Mouse (Mus musculus) 3134 (cell line): ENCODE data around the gene Ttc13.

Source experiments
- DNase-seq: peaks from one replicate; pipeline ENCODE4 v3.0.0-alpha.2; 2011; ENCODE audit warnings: low spot score; ENCODE audit not compliant: insufficient read length; ENCODE audit errors: extremely low read depth

Gene Ttc13

DNA sequence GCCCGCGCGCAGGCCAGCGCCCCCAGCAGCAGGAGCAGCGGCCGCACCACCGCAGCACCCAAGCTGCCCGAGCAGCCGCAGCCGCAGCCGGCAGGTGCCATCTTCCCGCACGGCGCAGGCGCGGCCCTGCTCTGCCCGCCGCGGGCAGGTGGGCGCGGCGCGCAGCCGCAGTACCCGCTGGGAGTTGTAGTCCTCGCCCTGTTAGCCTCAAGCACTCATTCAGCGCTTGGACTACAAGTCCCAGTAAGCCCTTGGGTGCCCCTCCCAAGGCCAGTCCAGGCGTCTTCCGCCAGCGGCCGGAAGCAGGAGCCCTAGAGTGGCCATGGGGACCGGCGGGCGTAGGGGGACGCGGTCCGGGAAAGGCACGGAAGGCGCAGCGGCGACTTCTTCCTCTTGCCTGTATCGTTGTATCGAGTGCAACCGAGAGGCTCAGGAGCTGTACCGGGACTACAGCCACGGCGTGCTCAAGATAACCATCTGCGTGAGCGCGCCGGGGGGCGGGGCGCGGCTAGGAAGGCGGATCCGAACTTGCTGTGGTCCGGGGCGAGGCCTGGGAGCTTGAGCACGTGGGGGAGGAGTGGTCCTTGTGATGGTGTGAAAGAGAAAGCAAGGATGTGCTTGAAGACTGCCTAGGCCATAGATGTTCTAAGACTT, at the start of gene Ttc13, which contains the start of gene Arv1:
Gene Ttc13 (minus strand): TSS at position 122 of the 654 bp plus-strand sequence.
Gene Arv1 (plus strand): TSS at position 278 of the 654 bp plus-strand sequence.
- peak; percentile 99 for DNase-seq

DNA sequence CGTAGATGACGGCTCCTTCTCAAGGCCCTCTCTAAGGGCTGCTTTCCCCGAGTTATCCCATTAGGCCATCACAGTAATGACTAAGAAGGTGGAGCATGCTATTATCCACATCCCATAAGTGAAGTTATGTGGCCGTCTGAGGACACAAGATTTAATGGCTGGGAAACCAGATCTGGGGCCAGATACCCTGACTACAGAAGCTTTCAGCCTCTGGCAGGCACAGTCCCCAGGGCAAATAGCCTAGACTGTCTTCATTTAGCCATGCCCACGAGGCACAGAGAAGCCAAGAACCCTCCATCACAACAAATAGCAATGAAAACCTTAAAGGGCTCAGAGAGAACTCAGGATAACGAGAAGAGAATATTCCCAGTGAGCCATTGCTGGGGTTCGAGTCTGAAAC, 41.3 kb upstream of the Ttc13 start:
- no peak for DNase-seq

DNA sequence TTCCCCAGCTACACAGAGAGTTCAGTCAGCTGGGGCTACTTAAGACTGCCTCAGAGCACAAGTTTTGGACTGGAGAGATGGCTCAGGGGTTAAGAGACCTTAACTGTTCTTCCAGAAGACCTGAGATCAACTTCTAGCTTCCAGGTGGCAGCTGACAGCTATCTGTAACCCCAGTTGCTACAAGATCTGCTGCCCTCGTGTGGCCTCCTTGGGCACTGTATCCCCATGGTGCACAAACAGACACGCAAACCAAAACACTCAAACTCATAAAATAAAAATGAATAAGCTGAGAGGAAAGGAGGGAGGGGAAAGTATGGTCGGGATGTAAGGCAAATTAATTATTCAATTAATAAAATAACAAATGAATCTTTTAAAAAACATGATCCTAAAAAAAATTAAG, 36.8 kb upstream of the Ttc13 start:
- DNase-seq = no peak

DNA sequence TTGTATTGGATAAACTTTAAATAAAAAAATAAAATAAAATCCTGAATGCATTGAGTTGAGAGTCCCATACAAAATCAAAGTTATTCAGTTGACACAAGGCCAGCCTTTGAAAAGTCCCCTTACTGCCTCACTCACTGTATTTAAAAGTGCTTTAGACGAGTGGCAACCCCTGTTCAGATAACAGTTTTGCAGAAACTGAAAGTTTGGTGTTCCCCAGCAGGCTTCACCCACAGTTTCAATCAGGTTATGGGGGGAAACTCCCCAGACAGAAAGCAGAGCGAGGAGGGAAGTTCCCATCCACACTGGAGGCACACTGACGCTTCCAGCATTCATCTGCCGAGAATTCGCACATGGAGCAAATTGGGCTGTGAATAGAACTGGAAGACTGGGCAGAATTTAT, 34.8 kb upstream of the Ttc13 start:
- DNase-seq = no peak

DNA sequence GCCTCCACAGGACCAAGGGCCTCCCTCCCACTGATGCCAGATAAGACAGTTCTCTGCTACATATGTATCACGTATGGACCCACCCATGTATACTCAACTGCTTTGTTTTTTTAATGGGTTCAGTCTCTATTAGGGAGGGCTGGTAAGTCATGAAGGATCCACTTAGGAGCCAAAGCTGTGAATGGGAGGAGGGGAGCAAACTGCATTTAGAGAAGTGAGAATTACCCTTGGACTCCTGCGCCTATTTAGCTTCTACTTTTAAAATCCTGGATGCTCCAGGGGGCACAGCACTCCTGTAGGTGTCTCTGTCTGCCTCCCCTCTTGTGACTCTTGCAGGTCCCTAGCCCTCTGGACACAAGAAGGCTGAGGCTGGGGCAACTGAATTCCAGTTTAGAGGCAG, 34.4 kb upstream of the Ttc13 start:
- DNase-seq = no peak

DNA sequence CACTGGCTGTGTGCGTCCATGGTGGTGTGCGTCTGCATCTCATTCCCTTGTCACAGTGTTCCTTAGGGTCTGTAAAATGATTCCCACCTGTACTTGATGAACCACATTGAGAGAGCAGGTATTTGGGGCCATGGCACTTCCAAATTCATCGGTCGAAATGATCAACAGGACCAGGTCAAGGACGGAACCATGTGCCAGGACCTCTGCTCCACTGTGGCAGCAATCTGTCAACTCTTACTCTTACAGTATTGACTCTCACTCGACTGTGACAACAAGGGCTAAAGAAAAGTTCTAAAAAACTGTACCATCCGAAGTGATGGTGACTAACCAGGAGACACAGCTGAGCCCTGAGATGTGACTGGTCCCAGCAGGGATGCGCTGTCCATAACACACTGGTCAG, 33.7 kb upstream of the Ttc13 start:
- no peak for DNase-seq

DNA sequence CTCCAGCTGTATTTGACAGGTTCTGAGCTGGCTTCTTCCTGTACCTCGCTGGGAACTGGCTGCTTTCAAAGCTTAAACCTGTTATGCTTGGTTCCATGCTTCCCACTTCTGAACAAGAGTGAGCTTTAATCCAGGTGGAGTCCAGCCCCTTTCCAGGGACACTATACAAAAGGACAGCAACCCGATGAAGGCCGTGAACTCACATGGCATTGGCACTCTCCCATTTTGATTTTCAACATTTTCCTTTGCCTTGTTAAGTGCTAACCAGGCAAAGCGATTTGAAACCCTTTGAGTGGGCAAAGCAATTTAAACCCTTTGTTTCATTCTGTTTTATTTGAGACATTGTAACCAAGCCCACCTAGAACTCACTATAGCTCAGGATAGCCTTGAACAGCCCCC, 33.0 kb upstream of the Ttc13 start:
- no peak for DNase-seq

DNA sequence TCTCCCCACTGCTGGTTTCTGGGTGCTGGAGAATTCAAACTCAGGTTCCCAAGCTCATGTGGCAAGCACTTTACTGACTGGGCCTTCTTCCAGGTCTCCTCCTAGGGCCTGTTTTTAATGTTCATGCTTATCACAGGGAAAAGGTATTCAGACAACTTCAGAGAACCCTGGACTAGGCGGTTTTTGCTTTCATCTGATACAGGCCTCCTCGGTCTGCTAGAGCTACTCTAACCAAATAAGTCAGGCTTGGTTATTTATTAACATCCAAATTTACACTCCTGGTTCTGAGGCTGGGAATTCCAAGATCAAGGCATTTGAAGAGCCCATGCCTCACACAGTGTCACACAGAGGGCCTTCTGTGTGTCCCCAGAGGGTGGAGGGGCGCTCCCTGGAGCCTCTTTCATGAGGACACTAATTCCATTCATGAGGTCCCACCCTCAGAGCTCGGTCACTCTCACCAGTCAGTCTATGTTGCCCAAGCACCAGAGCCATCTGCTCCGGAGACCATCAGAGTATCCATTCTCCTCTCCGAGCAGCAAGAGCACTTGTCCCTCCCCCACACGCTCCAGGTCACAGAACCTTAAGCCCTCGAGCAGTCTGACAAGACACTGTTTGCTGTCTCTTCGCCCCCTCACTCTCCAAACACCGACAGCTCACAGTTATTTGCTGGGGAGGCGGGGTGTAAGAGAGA, 32.5 kb upstream of the Ttc13 start:
- DNase-seq = no peak

DNA sequence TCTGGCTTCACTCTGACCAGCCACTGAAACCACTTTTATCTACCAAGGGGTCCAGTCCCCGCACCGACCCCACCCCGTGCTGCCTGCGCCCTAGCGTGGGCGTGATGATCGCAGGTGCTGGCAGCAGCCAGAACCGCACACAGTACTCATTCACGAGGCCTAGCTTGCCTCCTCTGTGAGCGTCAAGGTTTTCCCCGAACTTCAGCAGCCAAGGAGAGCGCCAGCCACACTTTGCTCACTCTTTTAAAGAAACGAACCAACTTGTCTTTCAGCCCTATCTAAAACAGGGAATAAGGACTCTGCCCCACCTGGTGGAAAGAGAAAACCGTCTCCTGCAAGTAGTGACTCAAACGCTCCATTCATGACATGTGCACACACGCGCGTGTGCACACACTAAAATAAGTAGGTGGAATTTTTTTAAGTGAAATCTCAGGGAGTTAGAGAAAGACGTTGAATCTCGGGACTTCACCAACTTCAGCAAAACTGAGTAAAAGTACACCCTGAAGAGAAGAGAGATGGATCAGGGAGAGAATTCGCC, 30.6 kb upstream of the Ttc13 start:
- DNase-seq = no peak

DNA sequence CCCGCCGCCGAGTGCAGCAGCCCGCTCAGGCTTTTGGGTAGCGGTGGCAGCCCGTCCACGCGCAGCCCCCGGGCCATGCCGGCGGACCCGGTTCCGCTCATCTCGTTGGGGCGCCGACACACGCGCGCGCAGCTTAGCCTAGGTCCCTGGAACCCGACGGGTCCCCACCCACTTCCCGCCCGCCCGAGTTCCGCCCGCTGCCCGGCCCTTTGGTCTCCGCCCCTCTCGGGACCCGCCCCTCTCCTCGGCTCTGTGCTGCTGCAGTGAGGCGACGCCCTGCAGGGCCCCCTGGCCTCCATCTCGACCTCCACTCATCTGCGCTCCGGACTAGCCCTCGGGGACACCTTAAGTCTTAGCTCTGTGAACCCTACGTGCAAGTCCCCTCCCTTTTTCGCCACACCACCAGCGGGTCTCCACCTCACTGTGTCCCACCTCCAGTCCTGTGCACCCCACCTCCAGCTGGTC, 30.0 kb upstream of the Ttc13 start, which contains the start of gene Fam89a:
Gene Fam89a (minus strand): TSS at position 124 of the 465 bp plus-strand sequence.
- DNase-seq = no peak

DNA sequence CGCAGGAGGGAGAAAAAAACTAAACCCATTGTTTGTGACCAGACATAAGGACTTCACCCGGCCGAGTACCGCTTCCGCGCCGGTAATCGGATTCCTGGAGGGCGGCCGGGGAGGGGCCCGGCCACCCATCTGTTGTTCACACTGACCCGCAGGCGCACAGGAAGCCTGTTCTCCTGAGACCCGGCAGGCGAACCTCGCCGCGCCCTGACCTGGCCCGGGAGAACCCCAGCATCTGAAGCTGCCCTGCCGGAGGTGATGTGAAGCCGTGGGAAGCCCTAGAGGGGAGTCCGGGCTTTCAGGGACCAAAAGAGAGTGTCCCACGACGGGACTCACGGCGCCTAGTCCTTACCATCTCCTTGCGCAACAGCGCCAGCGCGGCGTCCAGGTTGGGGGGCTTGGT, 29.4 kb upstream of the Ttc13 start:
- DNase-seq = no peak

DNA sequence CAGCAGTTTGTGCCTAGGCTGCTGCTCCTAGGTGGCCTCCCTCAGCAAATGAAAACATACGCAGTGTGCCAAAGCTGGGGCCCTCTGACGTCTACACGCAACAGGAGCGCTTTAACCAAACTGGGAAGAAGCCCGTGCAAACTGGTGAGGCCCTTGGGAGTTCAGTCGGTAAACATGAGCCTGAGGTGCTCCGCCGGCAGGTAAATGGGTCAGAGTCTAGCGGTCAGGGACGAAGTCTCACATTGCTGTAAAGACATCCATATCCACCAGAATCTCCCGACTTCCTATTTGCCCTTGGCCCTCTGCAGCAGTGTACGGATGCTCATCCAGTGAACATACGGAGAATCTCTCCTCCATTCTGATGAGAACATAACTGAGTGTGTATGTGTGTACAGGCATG, 24.9 kb upstream of the Ttc13 start:
- no peak for DNase-seq

DNA sequence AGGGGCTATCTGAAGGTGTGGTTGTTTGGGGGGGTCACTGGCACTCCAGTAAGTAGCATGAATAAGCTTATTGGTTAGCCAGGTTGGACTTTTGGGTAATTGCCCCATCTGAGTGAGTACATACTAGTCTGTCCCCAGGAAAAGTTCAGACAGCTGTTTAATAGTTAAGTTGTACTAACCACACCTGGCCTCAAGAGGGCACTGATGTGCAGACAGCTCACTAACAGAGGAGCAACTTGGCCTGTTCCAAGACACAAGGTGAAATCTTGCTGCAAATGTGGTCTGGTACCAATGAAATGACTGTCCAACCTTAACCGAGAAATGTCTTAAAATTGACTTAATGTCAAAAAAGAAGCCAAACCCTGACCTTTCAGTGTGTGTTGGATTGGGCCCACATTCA, 17.5 kb upstream of the Ttc13 start:
- no peak for DNase-seq

DNA sequence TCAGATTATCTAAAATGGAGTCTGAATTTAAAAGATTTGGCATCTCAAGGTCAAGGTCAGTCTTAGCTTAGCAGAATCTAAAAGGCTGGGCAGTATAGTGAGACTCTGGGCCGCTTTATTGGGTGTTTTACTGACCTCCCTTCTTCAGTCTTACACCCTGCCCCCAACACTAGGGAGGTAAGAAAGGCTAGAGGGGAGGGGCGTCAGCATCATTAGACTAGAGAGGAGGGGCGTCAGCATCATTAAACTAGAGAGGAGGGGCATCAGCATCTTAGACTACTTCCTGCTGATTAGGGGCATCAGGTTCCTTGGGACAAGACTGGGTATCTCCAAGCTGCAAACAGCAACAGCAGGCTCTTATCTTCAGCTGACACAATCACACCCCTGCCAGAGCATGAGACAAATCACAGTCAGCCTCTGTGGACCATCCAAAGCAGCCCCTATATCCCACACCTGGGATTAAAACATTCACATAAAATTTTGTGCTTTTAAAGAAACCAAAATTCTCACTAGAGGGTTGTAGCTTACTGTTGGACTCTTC, 13.7 kb upstream of the Ttc13 start:
- no peak for DNase-seq

DNA sequence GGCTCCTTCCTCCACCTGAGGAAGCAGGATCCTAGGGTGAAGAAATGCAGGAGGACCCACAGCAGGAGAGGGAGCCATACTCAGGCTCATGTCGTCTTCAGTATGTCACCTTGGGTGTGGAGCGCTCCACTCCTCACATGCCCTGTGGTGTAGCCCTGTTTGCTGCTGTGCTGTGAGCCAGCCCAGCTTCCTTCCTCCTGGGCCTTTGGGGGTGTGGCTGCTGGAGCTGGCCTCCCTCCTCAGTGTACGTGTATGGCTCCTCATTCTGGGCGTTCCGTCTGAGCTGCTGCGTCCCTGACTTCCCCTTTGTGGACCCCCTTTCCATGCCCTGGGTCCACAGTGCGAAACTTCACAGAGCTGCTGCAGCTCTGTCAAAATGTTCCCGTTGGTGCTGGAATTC, 11.0 kb upstream of the Ttc13 start:
- DNase-seq = no peak

DNA sequence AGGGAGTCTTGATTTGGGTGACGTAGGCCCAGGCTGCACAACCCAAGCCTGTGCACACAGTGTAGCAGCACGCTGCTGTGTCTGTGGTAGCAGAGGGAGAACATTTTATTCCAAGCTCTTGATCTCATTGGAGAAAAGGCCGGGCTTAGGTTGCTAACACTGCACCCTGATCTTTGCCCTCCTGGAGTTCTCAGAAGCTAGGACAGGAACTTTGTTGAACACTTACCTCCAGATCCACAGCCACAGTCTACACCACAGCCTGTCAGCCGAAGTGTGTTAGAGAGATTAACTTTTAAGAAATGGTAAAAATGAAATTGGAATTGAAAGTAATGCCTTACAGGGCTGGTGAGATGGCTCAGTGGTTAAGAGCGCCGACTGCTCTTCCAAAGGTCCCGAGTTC, 2.5 kb upstream of the Ttc13 start:
- no peak for DNase-seq

DNA sequence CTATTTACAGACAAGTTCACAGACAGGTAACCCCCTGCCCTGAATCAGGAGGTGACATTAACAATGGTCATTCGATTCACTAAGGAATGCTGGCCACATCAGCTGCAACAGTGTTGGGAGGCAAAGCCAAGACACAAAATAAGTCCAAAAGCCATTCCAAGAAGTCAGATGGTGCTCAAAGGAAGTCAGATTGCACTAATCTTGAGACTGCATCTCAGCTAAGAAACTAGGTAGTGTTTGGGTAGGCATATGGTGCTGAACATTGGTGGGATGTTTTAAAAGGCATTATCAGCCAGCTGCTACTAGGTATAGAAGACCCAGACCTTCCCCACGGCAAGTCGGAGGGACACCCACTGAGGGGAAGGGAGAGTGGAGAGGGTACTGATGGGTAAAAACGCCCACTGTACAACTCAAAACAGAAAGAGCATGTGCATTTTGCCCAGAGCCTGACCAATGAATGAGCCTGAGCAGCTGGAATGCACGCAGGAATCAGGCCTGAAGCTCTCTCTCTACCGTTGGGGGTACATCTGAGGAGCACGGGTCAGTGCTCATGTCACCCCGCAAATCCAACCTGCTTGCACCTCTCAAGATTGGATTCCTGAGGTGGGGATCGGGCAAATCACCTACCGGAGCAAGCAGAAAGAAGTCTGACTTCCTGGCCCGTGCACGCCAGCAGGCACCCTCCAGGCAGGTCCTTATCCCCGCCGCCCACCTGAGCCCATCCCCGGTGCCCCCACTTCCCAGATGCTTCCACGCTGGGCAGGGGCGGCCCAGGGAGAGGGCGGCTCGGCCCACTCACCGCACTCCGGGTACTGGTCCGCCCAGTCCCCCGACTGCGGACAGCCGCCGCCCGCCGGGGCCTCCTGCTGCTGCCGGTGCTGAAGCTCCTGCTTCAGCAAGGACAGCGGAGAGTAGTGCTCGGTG, 583 bp downstream of the Ttc13 start:
- DNase-seq = no peak

DNA sequence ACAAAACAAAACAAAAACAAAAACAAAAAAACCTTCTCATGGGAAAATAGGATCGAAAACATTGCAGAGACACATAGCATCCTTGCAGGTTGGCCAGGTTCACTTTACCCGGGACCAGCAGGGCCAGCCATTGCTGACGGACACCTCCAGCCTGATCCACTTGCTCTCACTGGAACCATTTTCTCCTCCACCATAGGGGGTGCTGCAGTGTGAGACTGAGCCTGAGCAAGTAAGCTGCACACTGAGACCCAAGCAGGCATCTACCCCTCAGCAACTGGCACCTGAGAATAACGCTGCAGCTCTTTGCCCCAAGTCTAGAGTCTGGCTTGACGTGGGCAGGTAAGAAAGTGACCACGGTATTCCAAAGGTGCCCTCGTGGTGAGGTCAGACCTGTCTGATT, 1.6 kb downstream of the Ttc13 start:
- DNase-seq = no peak

DNA sequence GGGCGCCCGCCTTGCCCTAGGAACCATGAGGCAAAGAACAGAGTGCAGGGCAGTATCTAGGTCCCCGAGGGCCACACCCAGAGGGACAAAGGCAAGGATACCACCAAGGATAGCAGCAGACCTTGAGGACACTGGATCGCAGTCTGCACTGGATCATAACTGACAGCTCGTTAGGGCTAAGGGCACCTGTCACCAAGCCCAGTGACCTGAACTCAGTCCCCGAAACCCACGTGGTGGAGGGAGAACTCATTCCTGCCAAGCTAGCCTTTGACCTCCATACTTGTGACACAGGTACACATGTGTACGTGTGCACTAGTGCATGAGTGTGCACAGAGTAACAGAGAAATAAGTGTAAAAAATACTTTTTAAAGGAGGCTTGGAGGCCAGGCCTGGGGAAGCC, 6.0 kb downstream of the Ttc13 start:
- no peak for DNase-seq

DNA sequence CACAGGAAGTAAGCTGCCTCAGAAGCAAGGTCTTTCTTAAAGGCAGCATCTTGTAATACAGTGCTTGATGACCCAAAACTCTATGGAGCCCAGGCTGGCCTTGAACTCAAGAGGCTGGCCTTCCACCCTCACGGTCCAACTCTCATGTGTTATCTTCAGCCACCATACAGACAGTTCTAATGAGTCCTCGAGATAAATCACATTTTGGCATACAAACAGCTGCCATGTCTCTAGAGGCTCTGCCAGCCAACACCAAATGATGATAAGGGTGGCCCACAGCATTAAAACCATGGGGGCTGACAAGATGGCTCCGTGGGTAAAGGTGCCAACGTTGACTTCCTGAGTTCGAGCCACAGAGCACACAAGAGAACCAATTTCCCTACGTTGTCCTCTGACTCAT, 8.6 kb downstream of the Ttc13 start:
- DNase-seq = no peak

DNA sequence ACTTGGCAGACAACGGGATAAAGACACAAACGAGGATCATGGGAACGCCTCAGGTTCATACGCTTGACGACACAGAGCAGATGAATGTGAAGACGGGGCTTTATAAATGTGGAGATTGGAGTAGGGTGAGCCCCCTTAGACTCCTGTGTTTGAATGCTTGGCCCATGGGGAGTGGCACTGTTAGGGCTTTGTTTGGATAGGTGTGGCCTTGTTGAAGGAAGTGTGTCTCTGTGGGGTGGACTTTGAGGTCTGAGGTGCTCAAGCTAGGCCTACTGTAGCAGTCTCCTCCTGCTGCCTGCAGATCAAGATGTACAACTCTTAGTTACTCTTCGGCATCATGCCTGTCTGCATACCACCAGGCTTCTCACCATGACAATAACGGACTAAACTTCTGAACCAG, 16.0 kb downstream of the Ttc13 start:
- no peak for DNase-seq
